Mouse (Mus musculus) cerebellum, adult (tissue): ENCODE results near the gene Cyp26a1.

Experiments used
- ATAC-seq: cut with Nextera tagmentation; 2 replicates; pipeline ENCODE4 v1.9.2; 2017; ENCODE audit warnings: mild to moderate bottlenecking, moderate library complexity, mixed read lengths; ENCODE audit not compliant: insufficient number of reproducible peaks, low FRiP score, low TSS enrichment

Cyp26a1 gene

GRCm38 (mm10) chr19:37697651-37698272 is at the start of gene Cyp26a1:
Gene Cyp26a1, plus strand, starts transcription at chr19:37697798.
- no peak for ATAC-seq

- ATAC-seq, result no peak
Measured at GRCm38 (mm10) chr19:37647994-37648393, 49.6 kb upstream of the Cyp26a1 start.

GRCm38 (mm10) chr19:37650526-37650925 is 47.1 kb upstream of the Cyp26a1 start:
- ATAC-seq, result no peak

- ATAC-seq, result no peak
Measured at GRCm38 (mm10) chr19:37654012-37654411, 43.6 kb upstream of the Cyp26a1 start.

GRCm38 (mm10) chr19:37656441-37656840 is 41.2 kb upstream of the Cyp26a1 start:
- ATAC-seq, result no peak

- ATAC-seq, result no peak
Measured at GRCm38 (mm10) chr19:37665256-37665655, 32.3 kb upstream of the Cyp26a1 start.

- no peak for ATAC-seq
Measured at GRCm38 (mm10) chr19:37667855-37668594, 29.6 kb upstream of the Cyp26a1 start.

- ATAC-seq, result no peak
Measured at GRCm38 (mm10) chr19:37668657-37669056, 28.9 kb upstream of the Cyp26a1 start.

GRCm38 (mm10) chr19:37669486-37669885 is 28.1 kb upstream of the Cyp26a1 start:
- no peak for ATAC-seq

GRCm38 (mm10) chr19:37673393-37673792 is 24.2 kb upstream of the Cyp26a1 start:
- ATAC-seq, result no peak

GRCm38 (mm10) chr19:37685281-37685680 is 12.3 kb upstream of the Cyp26a1 start, which contains the start of gene Cyp26c1:
Gene Cyp26c1, plus strand, starts transcription at chr19:37685581.
- ATAC-seq, result no peak

- no peak for ATAC-seq
Measured at GRCm38 (mm10) chr19:37686347-37686746, 11.3 kb upstream of the Cyp26a1 start.

- no peak for ATAC-seq
Measured at GRCm38 (mm10) chr19:37686941-37687850, 10.4 kb upstream of the Cyp26a1 start.

GRCm38 (mm10) chr19:37689478-37689877 is 8.1 kb upstream of the Cyp26a1 start:
- no peak for ATAC-seq

GRCm38 (mm10) chr19:37690716-37691115 is 6.9 kb upstream of the Cyp26a1 start:
- no peak for ATAC-seq

- ATAC-seq, result no peak
Measured at GRCm38 (mm10) chr19:37692879-37693278, 4.7 kb upstream of the Cyp26a1 start.

GRCm38 (mm10) chr19:37695146-37695545 is 2.5 kb upstream of the Cyp26a1 start:
- ATAC-seq, result no peak

- no peak for ATAC-seq
Measured at GRCm38 (mm10) chr19:37695762-37696602, 1.6 kb upstream of the Cyp26a1 start.

- ATAC-seq, result no peak
Measured at GRCm38 (mm10) chr19:37696603-37697334, 829 bp upstream of the Cyp26a1 start.

- no peak for ATAC-seq
Measured at GRCm38 (mm10) chr19:37697335-37697636, 312 bp upstream of the Cyp26a1 start.
